Mouse (Mus musculus) MEL (cell line): Measurements from ENCODE around the gene Syt10. TPM values are rescaled to one million over a fixed set of nuclear protein-coding genes. Genes with fewer than 3 reads are reported as not detected.

Source experiments
- DNase-seq: peaks from one replicate; pipeline ENCODE4 v3.0.0; 2011; ENCODE audit warnings: low read depth, low spot score
- H3K27ac ChIP-seq: 2 replicates; pipeline ENCODE4 v1.5.1; 2012; ENCODE audit warnings: low read depth, mild to moderate bottlenecking, control low read depth, low read length, moderate library complexity; ENCODE audit not compliant: control insufficient read depth
- H3K27me3 ChIP-seq, 2 experiments: fragments of 150-350 bp in 1 of 2; sonication (generic) in 1 of 2; 2 replicates each; pipeline ENCODE4 v1.6.1; 2012; ENCODE audit warnings: low read length in 2 of 2, mild to moderate bottlenecking in 2 of 2, improper control_type of control experiment in 1 of 2, moderate library complexity in 1 of 2; ENCODE audit not compliant: insufficient read depth in 2 of 2, control insufficient read depth in 1 of 2
- H3K36me3 ChIP-seq, 2 experiments: 2 replicates each; pipeline ENCODE4 v1.6.1; 2012 to 2014; ENCODE audit warnings: low read length in 2 of 2, improper control_type of control experiment in 1 of 2, inconsistent platforms in 1 of 2, mild to moderate bottlenecking in 1 of 2; ENCODE audit not compliant: insufficient read depth in 2 of 2, control insufficient read depth in 1 of 2
- H3K4me1 ChIP-seq, 2 experiments: fragments of 150-350 bp in 1 of 2; sonication (generic) in 1 of 2; 2 replicates each; pipeline ENCODE4 v1.6.1; 2012; ENCODE audit warnings: low read length in 2 of 2, improper control_type of control experiment in 1 of 2, mild to moderate bottlenecking in 1 of 2; ENCODE audit not compliant: insufficient read depth in 2 of 2, control insufficient read depth in 1 of 2
- H3K4me3 ChIP-seq, 2 experiments: fragments of 150-350 bp in 1 of 2; sonication (generic) in 1 of 2; 2 replicates each; pipeline ENCODE4 v1.5.1; 2012; ENCODE audit warnings: low read depth in 2 of 2, low read length in 2 of 2, mild to moderate bottlenecking in 2 of 2, moderate library complexity in 2 of 2, control low read depth in 1 of 2, improper control_type of control experiment in 1 of 2; ENCODE audit not compliant: control insufficient read depth in 1 of 2, insufficient read depth in 1 of 2
- H3K79me2 ChIP-seq: 2 replicates; pipeline ENCODE4 v1.6.1; 2012; ENCODE audit warnings: mild to moderate bottlenecking, low read length, moderate library complexity; ENCODE audit not compliant: control insufficient read depth, poor library complexity, insufficient read depth
- H3K9ac ChIP-seq: 2 replicates; pipeline ENCODE4 v1.6.1; 2012; ENCODE audit warnings: low read depth, mild to moderate bottlenecking, control low read depth, low read length, moderate library complexity; ENCODE audit not compliant: control insufficient read depth, poor library complexity, severe bottlenecking
- H3K9me3 ChIP-seq: fragments of 150-350 bp; sonication (generic); replicated peaks from 2 replicates; pipeline ENCODE4 v1.6.1; 2012; ENCODE audit warnings: mild to moderate bottlenecking, low read length, improper control_type of control experiment, moderate library complexity; ENCODE audit not compliant: insufficient read depth
- CHD1 ChIP-seq: IDR thresholded peaks from 2 replicates; pipeline ENCODE4 v1.6.1; 2012; ENCODE audit warnings: low read depth, mild to moderate bottlenecking, inconsistent platforms, low read length, improper control_type of control experiment
- CTCF ChIP-seq, 3 experiments: IDR thresholded peaks in 2 of 3; conservative IDR thresholded peaks in 1 of 3; 2 replicates each; pipeline ENCODE4 v1.5.1; 2011 to 2012; ENCODE audit warnings: low read length in 3 of 3, low read depth in 2 of 3, mild to moderate bottlenecking in 2 of 3, improper control_type of control experiment in 1 of 3, inconsistent platforms in 1 of 3, mixed read lengths in 1 of 3, moderate library complexity in 1 of 3; ENCODE audit not compliant: control insufficient read depth in 1 of 3, insufficient read depth in 1 of 3, poor library complexity in 1 of 3, severe bottlenecking in 1 of 3
- EP300 ChIP-seq, 2 experiments: IDR thresholded peaks; 2 replicates each; pipeline ENCODE4 v1.6.1; 2011; ENCODE audit warnings: improper control_type of control experiment in 2 of 2, low read length in 2 of 2, low read depth in 1 of 2, mild to moderate bottlenecking in 1 of 2
- GATA1 ChIP-seq: IDR thresholded peaks from 2 replicates; pipeline ENCODE4 v1.6.1; 2011; ENCODE audit warnings: low read depth, low read length, improper control_type of control experiment
- HCFC1 ChIP-seq: IDR thresholded peaks from 2 replicates; pipeline ENCODE4 v1.6.1; 2012; ENCODE audit warnings: low read depth, mild to moderate bottlenecking, inconsistent platforms, low read length, improper control_type of control experiment, moderate library complexity
- MAZ ChIP-seq: IDR thresholded peaks from 2 replicates; pipeline ENCODE4 v1.6.1; 2012; ENCODE audit warnings: low read depth, mild to moderate bottlenecking, inconsistent platforms, low read length, improper control_type of control experiment
- MYB ChIP-seq: IDR thresholded peaks from 2 replicates; pipeline ENCODE4 v1.6.1; 2011; ENCODE audit warnings: mild to moderate bottlenecking, low read depth, low read length, improper control_type of control experiment
- NELFE ChIP-seq: IDR thresholded peaks from 2 replicates; pipeline ENCODE4 v1.6.1; 2011; ENCODE audit warnings: low read depth, low read length, improper control_type of control experiment
- POLR2AphosphoS5 ChIP-seq: IDR thresholded peaks from 2 replicates; pipeline ENCODE4 v1.6.1; 2012; ENCODE audit warnings: low read depth, borderline replicate concordance, mild to moderate bottlenecking, inconsistent platforms, low read length, moderate library complexity, mixed read lengths
- RAD21 ChIP-seq: IDR thresholded peaks from 2 replicates; pipeline ENCODE4 v1.6.1; 2011; ENCODE audit warnings: mild to moderate bottlenecking, low read depth, low read length, improper control_type of control experiment
- RCOR1 ChIP-seq: IDR thresholded peaks from 2 replicates; pipeline ENCODE4 v1.6.1; 2012; ENCODE audit warnings: low read depth, mild to moderate bottlenecking, inconsistent platforms, low read length, improper control_type of control experiment
- SIN3A ChIP-seq: IDR thresholded peaks from 2 replicates; pipeline ENCODE4 v1.6.1; 2012; ENCODE audit warnings: low read length, improper control_type of control experiment, inconsistent platforms
- SMC3 ChIP-seq: IDR thresholded peaks from 2 replicates; pipeline ENCODE4 v1.6.1; 2011; ENCODE audit warnings: low read depth, low read length, improper control_type of control experiment
- UBTF ChIP-seq: IDR thresholded peaks from 2 replicates; pipeline ENCODE4 v1.6.1; 2012; ENCODE audit warnings: low read depth, mild to moderate bottlenecking, inconsistent platforms, low read length, improper control_type of control experiment, moderate library complexity, borderline replicate concordance; ENCODE audit not compliant: insufficient read depth
- USF1 ChIP-seq: IDR thresholded peaks from 2 replicates; pipeline ENCODE4 v1.6.1; 2014; ENCODE audit warnings: low read depth, mild to moderate bottlenecking, inconsistent platforms, low read length, improper control_type of control experiment, moderate library complexity
- USF2 ChIP-seq, 2 experiments: IDR thresholded peaks; 2 replicates each; pipeline ENCODE4 v1.6.1; 2011 to 2012; ENCODE audit warnings: improper control_type of control experiment in 2 of 2, low read length in 2 of 2, borderline replicate concordance in 1 of 2, inconsistent platforms in 1 of 2, low read depth in 1 of 2, mild to moderate bottlenecking in 1 of 2; ENCODE audit not compliant: insufficient read depth in 1 of 2
- ZKSCAN1 ChIP-seq: IDR thresholded peaks from 2 replicates; pipeline ENCODE4 v1.6.1; 2012; ENCODE audit warnings: low read depth, mild to moderate bottlenecking, inconsistent platforms, low read length, improper control_type of control experiment, moderate library complexity
- ZMIZ1 ChIP-seq: IDR thresholded peaks from 2 replicates; pipeline ENCODE4 v1.6.1; 2012; ENCODE audit warnings: low read depth, mild to moderate bottlenecking, inconsistent platforms, low read length, improper control_type of control experiment, moderate library complexity
- polyA plus RNA-seq, 2 experiments: library from polyadenylated mRNA; stranded (reverse) in 1 of 2; unstranded in 1 of 2; fragments of >175 nt in 1 of 2; fragments of >200 nt in 1 of 2; gene quantifications; 2 replicates each; pipeline versions ENCODE4 v1.2.1 to v1.2.4; 2012; ENCODE audit warnings: low replicate concordance in 2 of 2, low read depth in 1 of 2; ENCODE audit not compliant: insufficient read length in 2 of 2, insufficient read depth in 1 of 2, missing spikeins in 1 of 2
- total RNA-seq: library from RNA; depleted of rRNA; stranded (reverse); fragments of 300-350 nt; gene quantifications from 2 replicates; pipeline ENCODE4 v1.2.3, GENCODE M21; 2012

Gene Syt10
- total and polyA plus RNA-seq, 3 experiments, result not detected

GRCm38 (mm10) chr15:89816098-89816497 is 25.6 kb downstream of the Syt10 start:
- DNase-seq, result no peak
- Histone ChIP-seq H3K4me1 (no peaks in the 10 kb centered on the region), H3K27me3 (no peaks in the 10 kb centered on the region), H3K9ac (no peak overlapping the region), H3K36me3 (no peaks in the 10 kb centered on the region), H3K79me2 (no peaks in the 10 kb centered on the region), H3K9me3 (no peaks in the 10 kb centered on the region), H3K4me3 (no peak overlapping the region), H3K27ac (no peak overlapping the region)
- TF ChIP-seq RCOR1 (no peak), POLR2AphosphoS5 (no peak), SMC3 (no peak), CHD1 (no peak), MAZ (no peak), HCFC1 (no peak), USF1 (no peak), MYB (no peak), EP300 (IDR thresholded peaks at IDR 0.05; ENCODE audit: low read depth in 1 of 2, low read length in 2 of 2) (no peak), NELFE (no peak)

GRCm38 (mm10) chr15:89804478-89804877 is 37.2 kb downstream of the Syt10 start:
- Histone ChIP-seq H3K36me3 (no peaks in the 10 kb centered on the region), H3K27me3 (no peaks in the 10 kb centered on the region), H3K27ac (no peak overlapping the region), H3K79me2 (no peaks in the 10 kb centered on the region), H3K9ac (no peak overlapping the region), H3K4me1 (no peaks in the 10 kb centered on the region), H3K9me3 (no peaks in the 10 kb centered on the region), H3K4me3 (no peak overlapping the region)
- TF ChIP-seq UBTF (no peak), GATA1 (no peak), SMC3 (no peak), HCFC1 (no peak), ZKSCAN1 (no peak), USF2 (IDR thresholded peaks at IDR 0.05; ENCODE audit: borderline replicate concordance in 1 of 2, insufficient read depth in 1 of 2, low read depth in 1 of 2, low read length in 2 of 2) (no peak), RAD21 (no peak), EP300 (IDR thresholded peaks at IDR 0.05; ENCODE audit: low read depth in 1 of 2, low read length in 2 of 2) (no peak), MYB (no peak), ZMIZ1 (no peak), RCOR1 (no peak), SIN3A (no peak), CTCF (IDR thresholded peaks at IDR 0.05 in 2 of 3, conservative IDR thresholded peaks at IDR 0.05 in 1 of 3; ENCODE audit: control insufficient read depth in 1 of 3, insufficient read depth in 1 of 3, low read depth in 2 of 3, low read length in 3 of 3, poor library complexity in 1 of 3, severe bottlenecking in 1 of 3) (no peak)
- no peak for DNase-seq
